Mouse (Mus musculus): ENCODE measurements around the gene Cttnbp2. TPM values are rescaled to one million over a fixed set of nuclear protein-coding genes. Genes with fewer than 3 reads are reported as not detected.

The Cttnbp2 gene
- polyA plus RNA-seq, 1 experiment = not detected

DNA sequence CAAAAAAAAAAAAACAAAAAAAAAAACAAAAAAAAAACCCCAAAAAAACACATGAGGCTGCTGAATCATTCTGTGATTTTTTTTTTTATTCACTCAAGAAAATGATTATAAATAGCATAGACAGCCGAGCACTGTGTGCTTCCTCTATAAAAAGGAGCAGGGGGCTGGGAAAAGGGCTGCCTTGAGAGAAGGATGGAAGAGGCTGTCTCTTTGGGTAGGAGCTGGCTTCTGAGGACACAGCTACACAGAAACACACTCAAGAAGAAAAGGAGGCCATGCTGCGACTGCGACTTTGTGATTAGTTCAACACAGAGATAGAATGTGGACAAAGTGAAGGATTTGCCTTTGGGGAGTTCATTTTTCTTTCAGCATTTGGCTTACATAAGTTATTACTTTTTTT is 90.3 kb downstream of the Cttnbp2 start:
- no peaks in the 10 kb centered on the region for H3K79me2 ChIP-seq (ENCODE audit: control insufficient read depth, insufficient read depth)
- no peak for TF ChIP-seq TCF3 (IDR thresholded peaks at IDR 0.05; ENCODE audit: insufficient read length, low read depth)
- no peak overlapping the region for H3K4me2 ChIP-seq (ENCODE audit: low read depth)
- no peak overlapping the region for H3K4me3 ChIP-seq
- H3ac ChIP-seq (ENCODE audit: control insufficient read depth, insufficient read length) = no peak overlapping the region
- no peaks in the 10 kb centered on the region for H3K27me3 ChIP-seq (ENCODE audit: control insufficient read depth, insufficient read depth, insufficient read length)
- no peaks in the 10 kb centered on the region for H3K36me3 ChIP-seq (ENCODE audit: control insufficient read depth, insufficient read depth)

DNA sequence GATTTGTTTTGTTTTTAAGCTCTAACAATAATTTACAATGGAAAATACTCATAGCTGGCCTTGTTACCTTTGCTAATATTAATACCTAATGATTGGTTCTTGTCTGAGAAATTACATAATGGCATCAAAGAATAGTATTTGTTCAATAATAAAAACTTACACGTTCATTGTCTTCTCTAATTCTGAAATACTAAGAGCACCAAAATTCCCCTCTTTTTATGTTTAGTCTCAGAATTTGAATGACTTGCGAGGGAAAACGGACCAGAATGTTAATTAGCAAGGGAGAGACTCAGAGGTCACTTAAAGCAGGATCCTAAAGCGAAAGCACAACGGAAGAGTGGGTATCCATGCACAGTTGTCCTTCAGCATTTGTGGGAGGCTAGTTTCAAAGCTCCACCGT is 91.5 kb downstream of the Cttnbp2 start:
- Histone ChIP-seq H3ac (ENCODE audit: control insufficient read depth, insufficient read length) (no peak overlapping the region), H3K27me3 (ENCODE audit: control insufficient read depth, insufficient read depth, insufficient read length) (no peaks in the 10 kb centered on the region), H3K36me3 (ENCODE audit: control insufficient read depth, insufficient read depth) (no peaks in the 10 kb centered on the region), H3K79me2 (ENCODE audit: control insufficient read depth, insufficient read depth) (no peaks in the 10 kb centered on the region), H3K4me3 (no peak overlapping the region), H3K4me2 (ENCODE audit: low read depth) (no peak overlapping the region)
- TF ChIP-seq POLR2A (IDR thresholded peaks at IDR 0.05; ENCODE audit: insufficient read length, low read depth) = no peak

DNA sequence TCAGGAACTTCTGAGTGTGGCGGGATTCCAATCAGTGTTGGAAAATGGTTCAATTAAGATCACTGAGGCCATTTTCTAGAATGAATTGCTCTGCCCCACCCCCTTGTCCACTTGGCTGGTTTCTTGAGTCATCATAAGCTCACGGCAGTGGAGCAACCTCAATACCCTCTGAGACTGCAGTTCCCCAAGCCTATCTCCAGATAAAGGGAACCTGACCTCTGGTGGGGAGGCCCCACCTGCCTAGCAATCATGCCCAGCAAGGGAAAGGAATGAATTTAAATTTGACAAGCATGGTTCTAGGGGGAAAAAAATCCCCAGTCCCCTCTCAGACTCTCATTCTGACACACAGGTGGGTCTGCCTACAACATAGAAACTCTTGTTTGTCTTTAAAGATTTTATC is 93.1 kb downstream of the Cttnbp2 start:
- no peaks in the 10 kb centered on the region for H3K36me3 ChIP-seq (ENCODE audit: control insufficient read depth, insufficient read depth)
- no peaks in the 10 kb centered on the region for H3K79me2 ChIP-seq (ENCODE audit: control insufficient read depth, insufficient read depth)
- H3ac ChIP-seq (ENCODE audit: control insufficient read depth, insufficient read length) = no peak overlapping the region
- TF ChIP-seq MYOG (IDR thresholded peaks at IDR 0.05; ENCODE audit: control insufficient read depth in 1 of 3, insufficient read depth in 1 of 3, insufficient read length in 2 of 3, low read depth in 2 of 3) (no peak), POLR2AphosphoS2 (IDR thresholded peaks at IDR 0.05; ENCODE audit: insufficient read length, low read depth) (no peak)
- no peaks in the 10 kb centered on the region for H3K27me3 ChIP-seq (ENCODE audit: control insufficient read depth, insufficient read depth, insufficient read length)
- H3K4me3 ChIP-seq = no peak overlapping the region
- H3K4me2 ChIP-seq (ENCODE audit: low read depth) = no peak overlapping the region

DNA sequence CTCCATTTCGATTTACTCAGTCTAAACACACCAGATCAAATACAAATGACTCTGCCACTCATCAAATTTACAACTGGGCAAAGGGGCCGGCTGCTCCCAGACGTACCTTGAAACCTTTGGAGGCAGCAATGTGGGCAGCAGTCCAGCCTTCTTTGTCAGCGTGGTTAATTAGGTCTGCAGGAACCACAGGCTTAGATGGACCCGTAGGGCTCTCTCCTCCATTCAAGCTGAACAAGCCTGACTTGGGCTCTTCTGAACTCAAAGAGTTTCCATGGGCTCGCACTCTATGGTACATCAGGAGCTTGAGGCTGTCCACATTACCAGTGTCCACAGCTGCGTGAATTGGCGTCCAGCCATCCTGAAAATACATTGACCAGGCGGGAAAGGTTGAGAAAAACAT is 94.0 kb downstream of the Cttnbp2 start:
- TF ChIP-seq SRF (IDR thresholded peaks at IDR 0.05; ENCODE audit: control insufficient read depth, insufficient read length, low read depth) = no peak
- no peak for TF ChIP-seq MYOG (IDR thresholded peaks at IDR 0.05; ENCODE audit: control insufficient read depth in 1 of 3, insufficient read depth in 1 of 3, insufficient read length in 2 of 3, low read depth in 2 of 3)
- no peak for TF ChIP-seq TCF3 (IDR thresholded peaks at IDR 0.05; ENCODE audit: insufficient read length, low read depth)
- TF ChIP-seq E2F4 (IDR thresholded peaks at IDR 0.05; ENCODE audit: insufficient read depth) = no peak
- H3K4me3 ChIP-seq = no peak overlapping the region
- H3K4me2 ChIP-seq (ENCODE audit: low read depth) = no peak overlapping the region
- H3ac ChIP-seq (ENCODE audit: control insufficient read depth, insufficient read length) = no peak overlapping the region
- H3K27me3 ChIP-seq (ENCODE audit: control insufficient read depth, insufficient read depth, insufficient read length) = no peaks in the 10 kb centered on the region
- no peaks in the 10 kb centered on the region for H3K79me2 ChIP-seq (ENCODE audit: control insufficient read depth, insufficient read depth)
- H3K36me3 ChIP-seq (ENCODE audit: control insufficient read depth, insufficient read depth) = no peaks in the 10 kb centered on the region

DNA sequence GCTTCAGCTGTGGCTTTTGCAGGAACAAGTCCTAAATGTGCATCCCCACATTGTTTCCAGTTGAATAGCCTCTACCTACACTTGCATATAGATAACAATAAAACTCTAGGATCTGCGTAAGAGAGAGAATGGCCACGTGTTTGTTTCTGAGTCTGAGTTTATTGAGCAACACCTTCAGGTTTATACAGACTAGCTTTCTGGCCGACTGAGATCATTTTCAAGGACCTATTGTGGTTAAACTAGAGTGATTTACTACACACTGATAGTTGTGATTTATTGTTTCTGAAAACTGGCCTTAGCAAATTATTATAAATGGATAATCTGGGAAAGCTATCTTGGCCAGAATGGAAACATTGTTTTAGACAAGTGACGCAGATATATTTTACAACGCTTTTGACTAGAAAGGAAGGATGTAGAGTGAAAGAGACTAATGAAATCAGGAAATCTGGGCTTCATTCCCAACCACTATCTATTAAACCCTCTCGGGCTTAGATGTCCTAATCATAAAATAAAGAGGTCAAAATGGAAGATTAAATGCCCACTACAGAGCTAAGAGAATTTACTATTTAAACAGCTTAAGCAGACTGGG is 96.7 kb downstream of the Cttnbp2 start:
- H3K79me2 ChIP-seq (ENCODE audit: control insufficient read depth, insufficient read depth) = no peaks in the 10 kb centered on the region
- no peaks in the 10 kb centered on the region for H3K27me3 ChIP-seq (ENCODE audit: control insufficient read depth, insufficient read depth, insufficient read length)
- H3K36me3 ChIP-seq (ENCODE audit: control insufficient read depth, insufficient read depth) = no peaks in the 10 kb centered on the region
- H3K4me2 ChIP-seq (ENCODE audit: low read depth) = no peak overlapping the region
- TF ChIP-seq TCF3 (IDR thresholded peaks at IDR 0.05; ENCODE audit: insufficient read length, low read depth) (no peak), CEBPB (IDR thresholded peaks at IDR 0.05; ENCODE audit: insufficient read depth, poor library complexity, severe bottlenecking) (no peak), TCF12 (IDR thresholded peaks at IDR 0.05; ENCODE audit: insufficient read depth, poor library complexity, severe bottlenecking) (no peak), REST (IDR thresholded peaks at IDR 0.05; ENCODE audit: insufficient read depth, insufficient read length) (no peak), POLR2A (IDR thresholded peaks at IDR 0.05; ENCODE audit: insufficient read length, low read depth) (no peak), MYOD1 (IDR thresholded peaks at IDR 0.05; ENCODE audit: control insufficient read depth in 1 of 3, insufficient read length in 2 of 3, low read depth in 2 of 3) (no peak), MAX (IDR thresholded peaks at IDR 0.05; ENCODE audit: low read depth) (no peak), MYOG (IDR thresholded peaks at IDR 0.05; ENCODE audit: control insufficient read depth in 1 of 3, insufficient read depth in 1 of 3, insufficient read length in 2 of 3, low read depth in 2 of 3) (no peak), E2F4 (IDR thresholded peaks at IDR 0.05; ENCODE audit: insufficient read depth) (no peak), USF1 (IDR thresholded peaks at IDR 0.05; ENCODE audit: low read depth) (no peak), POLR2AphosphoS2 (IDR thresholded peaks at IDR 0.05; ENCODE audit: insufficient read length, low read depth) (no peak), SRF (IDR thresholded peaks at IDR 0.05; ENCODE audit: control insufficient read depth, insufficient read length, low read depth) (no peak)
- no peak overlapping the region for H3ac ChIP-seq (ENCODE audit: control insufficient read depth, insufficient read length)
- no peak overlapping the region for H3K4me3 ChIP-seq

DNA sequence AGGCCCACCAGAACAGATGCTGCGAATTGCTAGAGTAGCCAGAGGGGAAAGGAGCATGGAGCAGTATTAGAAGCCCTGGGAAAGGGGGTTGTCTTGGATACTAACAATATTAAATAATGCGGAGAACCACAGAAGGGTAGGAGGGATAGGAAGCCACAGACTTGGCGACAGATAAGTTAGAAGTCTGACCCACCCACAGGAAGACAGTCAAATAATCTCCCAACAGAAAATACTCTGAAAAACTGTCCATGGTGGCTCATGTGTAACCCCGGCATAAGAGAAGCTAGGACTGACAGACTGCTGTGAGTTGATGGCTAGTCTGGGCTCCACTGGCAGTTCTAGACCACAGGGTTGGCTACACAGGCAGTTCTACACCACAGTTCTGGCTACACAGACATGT is 98.7 kb downstream of the Cttnbp2 start:
- H3K4me2 ChIP-seq (ENCODE audit: low read depth) = no peak overlapping the region
- no peaks in the 10 kb centered on the region for H3K79me2 ChIP-seq (ENCODE audit: control insufficient read depth, insufficient read depth)
- TF ChIP-seq POLR2A (IDR thresholded peaks at IDR 0.05; ENCODE audit: insufficient read length, low read depth) (no peak), CEBPB (IDR thresholded peaks at IDR 0.05; ENCODE audit: insufficient read depth, poor library complexity, severe bottlenecking) (no peak), MYOD1 (IDR thresholded peaks at IDR 0.05; ENCODE audit: control insufficient read depth in 1 of 3, insufficient read length in 2 of 3, low read depth in 2 of 3) (no peak), SRF (IDR thresholded peaks at IDR 0.05; ENCODE audit: control insufficient read depth, insufficient read length, low read depth) (no peak), REST (IDR thresholded peaks at IDR 0.05; ENCODE audit: insufficient read depth, insufficient read length) (no peak), MYOG (IDR thresholded peaks at IDR 0.05; ENCODE audit: control insufficient read depth in 1 of 3, insufficient read depth in 1 of 3, insufficient read length in 2 of 3, low read depth in 2 of 3) (no peak), TCF3 (IDR thresholded peaks at IDR 0.05; ENCODE audit: insufficient read length, low read depth) (no peak), MAX (IDR thresholded peaks at IDR 0.05; ENCODE audit: low read depth) (no peak), USF1 (IDR thresholded peaks at IDR 0.05; ENCODE audit: low read depth) (no peak), TCF12 (IDR thresholded peaks at IDR 0.05; ENCODE audit: insufficient read depth, poor library complexity, severe bottlenecking) (no peak), POLR2AphosphoS2 (IDR thresholded peaks at IDR 0.05; ENCODE audit: insufficient read length, low read depth) (no peak), E2F4 (IDR thresholded peaks at IDR 0.05; ENCODE audit: insufficient read depth) (no peak)
- no peak overlapping the region for H3K4me3 ChIP-seq
- H3ac ChIP-seq (ENCODE audit: control insufficient read depth, insufficient read length) = no peak overlapping the region
- H3K36me3 ChIP-seq (ENCODE audit: control insufficient read depth, insufficient read depth) = no peaks in the 10 kb centered on the region
- no peaks in the 10 kb centered on the region for H3K27me3 ChIP-seq (ENCODE audit: control insufficient read depth, insufficient read depth, insufficient read length)

Measured in myocyte (in vitro differentiated cells).